Mouse (Mus musculus) mouse trophoblast stem cell (cell line): Measurements from ENCODE around the gene Slc25a18.
"Not testable (repeated sequence)": the region's sequence is repeated elsewhere in the genome, so short reads cannot be mapped to it uniquely, and the experiment has no call there.

Source experiments
- in situ Hi-C, 2 experiments: fragments of 300-500 bp; cut with MseI, MboI; formaldehyde crosslinking; loops; 2 replicates in 1 of 2; 3 replicates in 1 of 2; pipeline ENCODE4 v1.15.1; 2025

Gene Slc25a18

GRCm38 (mm10) chr6:120798019-120798418, 24.6 kb downstream of the Slc25a18 start:
- in situ Hi-C loops: no loop called here

DNA sequence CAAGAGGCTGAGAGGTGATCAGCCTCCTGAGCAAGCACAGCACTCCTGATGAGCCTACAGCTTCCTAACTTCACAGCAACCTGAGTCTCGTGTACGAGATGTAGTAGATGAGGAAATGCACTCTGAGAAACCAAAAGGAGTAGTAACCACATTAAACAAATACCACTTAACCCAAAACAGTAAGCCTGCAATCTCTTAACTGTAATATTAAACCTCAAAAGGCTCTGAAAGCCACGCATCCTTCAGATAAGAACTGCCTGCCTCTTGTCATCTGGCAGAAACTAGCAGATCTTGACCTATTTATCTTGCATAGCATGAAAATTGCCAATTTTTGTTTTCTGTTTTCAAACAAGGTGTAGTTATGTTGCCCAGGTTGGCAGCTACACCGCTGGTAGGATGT, 25.5 kb downstream of the Slc25a18 start:
- in situ Hi-C loops: no loop called here

DNA sequence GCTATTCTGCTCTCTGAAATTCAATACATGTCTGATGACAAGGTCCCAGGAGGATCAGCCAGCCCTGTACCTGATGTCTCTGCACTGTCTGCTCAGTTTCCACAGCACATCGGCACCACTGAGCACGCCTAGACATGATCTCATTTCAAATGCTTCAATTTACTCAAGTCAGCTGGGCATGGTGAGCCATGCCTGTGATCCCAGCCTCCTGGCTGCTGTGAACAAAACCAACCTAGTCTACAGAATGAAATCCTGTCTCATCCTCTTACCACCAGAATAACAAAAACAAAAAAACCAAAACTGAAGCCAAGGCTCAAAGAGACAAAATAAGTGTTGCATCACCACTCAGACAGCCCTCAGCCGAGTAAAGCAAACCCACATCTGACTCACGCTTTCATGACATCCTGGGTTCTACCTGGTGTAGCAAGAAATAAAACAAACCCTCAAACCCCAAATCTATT, 26.2 kb downstream of the Slc25a18 start:
- in situ Hi-C loops: no loop called here

DNA sequence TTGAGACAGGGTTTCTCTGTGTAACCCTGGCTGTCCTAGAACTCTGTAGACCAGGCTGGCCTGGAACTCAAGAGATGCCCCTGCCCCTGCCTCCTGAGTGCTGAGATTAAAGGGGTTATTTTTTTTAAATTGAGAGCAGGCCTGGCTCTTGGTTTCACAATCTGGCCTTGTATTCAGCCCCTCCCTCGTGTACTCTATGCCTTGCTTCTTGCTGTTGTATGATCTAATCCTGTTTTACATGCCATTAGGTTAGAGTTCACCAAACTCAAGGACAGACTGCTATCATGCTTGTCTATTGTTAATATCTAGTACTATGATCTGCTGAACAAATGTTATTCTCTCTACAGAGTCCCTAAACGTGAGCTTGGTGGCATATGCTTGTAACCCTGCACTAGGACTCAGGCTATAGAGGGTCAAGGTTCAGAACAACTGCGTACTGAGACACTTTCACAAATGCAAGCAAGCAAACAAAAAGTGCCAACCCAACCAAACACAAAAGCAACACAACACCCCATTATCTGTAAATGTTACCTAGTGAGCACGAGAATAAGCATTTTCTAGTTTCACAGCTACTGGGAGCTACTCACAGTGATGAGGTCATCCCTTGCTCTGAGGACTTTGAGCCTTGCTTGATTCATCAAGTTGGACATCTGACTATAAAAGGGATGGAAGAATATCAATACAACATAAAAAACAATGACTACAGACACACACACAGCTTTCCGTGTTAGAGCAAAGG, 33.8 kb downstream of the Slc25a18 start:
- in situ Hi-C loops: no loop called here

DNA sequence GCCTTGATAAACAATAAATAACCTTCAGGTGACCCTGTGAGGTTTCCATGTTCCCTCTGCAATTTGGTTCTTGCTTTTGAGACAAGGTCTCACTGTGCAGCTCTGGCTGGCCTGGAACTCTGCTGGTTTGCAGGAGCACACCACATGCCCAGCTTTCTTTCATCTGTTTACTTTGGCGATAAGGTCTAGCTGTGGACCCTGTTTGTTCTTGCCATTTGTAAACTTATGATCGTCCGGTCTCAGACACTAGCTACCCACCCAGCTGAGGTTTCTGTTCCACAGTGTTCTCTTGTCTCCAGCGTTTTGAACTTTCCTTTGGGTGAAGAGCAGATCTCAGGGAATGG, 34.3 kb downstream of the Slc25a18 start:
- in situ Hi-C loops: no loop called here

- in situ Hi-C loops: not testable (repeated sequence)
Measured at GRCm38 (mm10) chr6:120811999-120812398, 38.6 kb downstream of the Slc25a18 start.

- in situ Hi-C loops: no loop called here
Measured at GRCm38 (mm10) chr6:120819294-120819693, 45.9 kb downstream of the Slc25a18 start.

- in situ Hi-C loops: no loop called here
Measured at GRCm38 (mm10) chr6:120820144-120820543, 46.8 kb downstream of the Slc25a18 start.

DNA sequence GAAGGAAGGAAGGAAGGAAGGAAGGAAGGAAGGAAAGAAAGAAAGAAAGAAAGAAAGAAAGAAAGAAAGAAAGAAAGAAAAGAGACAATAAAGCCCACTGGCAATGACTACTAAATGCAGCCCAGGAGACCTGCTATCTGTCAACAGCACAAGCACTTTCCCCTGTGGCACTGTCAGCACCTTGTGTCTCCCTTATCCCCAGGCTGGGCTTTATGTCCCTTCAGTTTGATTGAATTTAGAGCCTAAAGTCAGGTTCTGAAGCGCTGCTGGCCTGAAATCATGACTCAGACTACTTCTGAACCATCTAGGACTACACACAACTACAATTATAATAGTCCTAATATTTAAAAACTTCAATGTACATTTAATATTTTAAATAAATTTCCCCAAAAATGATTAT, 47.6 kb downstream of the Slc25a18 start:
- in situ Hi-C loops: no loop called here

GRCm38 (mm10) chr6:120821715-120822114, 48.3 kb downstream of the Slc25a18 start:
- in situ Hi-C loops: no loop called here

DNA sequence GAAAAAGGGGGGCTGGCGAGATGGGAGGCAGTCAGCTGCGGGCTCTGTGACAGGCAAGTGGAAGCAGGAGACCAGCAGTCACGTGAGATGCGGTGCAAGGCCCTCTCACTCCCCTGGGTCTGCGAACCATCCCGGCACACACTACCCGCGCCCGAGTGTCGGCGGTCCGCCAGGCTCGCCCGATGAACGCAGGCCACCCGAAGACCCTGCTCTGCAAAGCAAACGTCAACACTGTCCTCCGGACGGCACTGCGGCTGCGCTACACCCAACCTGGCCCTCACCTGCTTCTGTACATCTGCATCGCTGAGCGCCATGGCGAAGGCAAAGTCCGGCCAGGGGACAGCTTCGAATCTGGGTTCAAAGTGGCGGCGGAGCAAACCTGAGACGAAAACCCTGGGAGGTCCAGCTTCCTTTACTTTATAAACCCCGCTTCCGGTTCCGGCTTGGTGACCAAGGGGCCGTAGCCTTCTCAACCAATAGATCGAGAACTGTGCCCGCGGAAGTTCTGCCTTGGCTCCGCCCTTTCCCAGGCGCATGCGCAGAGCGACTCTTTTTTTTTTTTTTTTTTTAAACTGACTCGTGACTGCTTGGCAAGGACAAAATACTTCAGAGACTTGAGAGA, 49.0 kb downstream of the Slc25a18 start, which contains the start of gene Atp6v1e1:
Gene Atp6v1e1, minus strand, starts transcription at position 487 of the 622 bp plus-strand sequence.
- in situ Hi-C loops: no loop called here

DNA sequence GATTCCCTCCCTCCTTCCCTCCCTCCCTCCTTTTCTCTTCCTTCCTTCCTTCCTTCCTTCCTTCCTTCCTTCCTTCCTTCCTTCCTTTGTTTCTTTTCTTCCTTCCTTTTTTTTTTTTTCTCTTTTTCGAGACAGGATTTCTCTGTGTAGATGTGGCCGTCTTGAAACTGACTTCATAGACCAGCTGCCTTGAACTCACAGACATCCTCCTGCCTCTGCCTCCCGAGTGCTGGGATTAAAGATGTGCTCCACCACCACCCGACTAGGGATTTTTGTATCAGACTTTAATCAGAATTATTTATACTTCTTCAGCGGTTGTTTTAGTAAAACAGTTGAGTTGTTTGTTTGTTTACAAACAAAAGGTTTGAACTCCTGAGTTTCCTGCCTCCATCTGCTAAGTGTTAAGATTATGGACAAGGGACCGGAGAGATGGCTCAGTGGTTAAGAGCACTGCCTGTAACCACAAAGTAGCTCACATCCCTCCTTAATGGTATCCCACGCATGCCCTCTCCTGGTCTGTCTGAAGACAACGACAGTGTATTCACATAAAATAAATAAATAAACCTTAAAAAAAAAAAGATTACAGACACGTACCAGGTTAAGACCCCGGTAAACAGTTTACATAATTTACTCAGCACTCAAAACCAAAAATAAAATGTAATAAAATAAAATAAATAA, 49.7 kb downstream of the Slc25a18 start:
- in situ Hi-C loops: no loop called here

- in situ Hi-C loops: no loop called here
Measured at GRCm38 (mm10) chr6:120830056-120830455, 56.7 kb downstream of the Slc25a18 start.

DNA sequence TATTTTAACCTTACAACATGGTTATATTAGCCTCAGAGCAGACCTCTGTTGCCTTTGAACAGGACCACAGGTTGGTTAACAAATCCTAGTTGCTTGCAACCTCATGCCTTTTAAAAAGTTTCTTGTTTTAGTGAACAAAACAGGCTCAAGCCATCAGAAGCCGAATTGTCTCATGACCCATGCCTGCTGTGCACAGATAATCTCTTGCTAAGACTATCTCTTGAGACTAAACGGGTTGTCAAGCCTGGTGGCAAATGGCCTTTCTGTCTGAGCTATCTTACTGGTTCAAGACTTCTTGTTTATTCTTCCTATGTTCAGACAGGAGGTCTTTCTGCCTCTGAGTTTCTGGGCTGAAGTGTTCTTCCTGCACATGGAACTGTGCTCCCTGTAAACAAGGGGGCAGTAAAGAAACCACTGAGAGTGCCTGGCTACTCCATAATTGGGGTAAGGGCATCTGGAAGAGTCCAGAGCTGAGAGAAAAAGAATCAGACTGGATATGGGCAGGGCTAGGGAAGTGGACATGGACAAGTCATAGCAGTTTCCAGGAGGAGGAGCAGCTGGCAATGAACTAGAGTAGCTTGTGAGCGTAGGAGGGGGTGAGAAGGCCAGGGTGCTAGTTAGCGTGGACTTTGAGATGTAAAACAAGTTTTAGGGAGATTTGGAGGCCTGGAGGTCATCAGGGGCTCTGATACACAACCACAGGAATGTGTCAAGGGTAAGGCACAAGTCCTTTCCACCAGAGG, 57.7 kb downstream of the Slc25a18 start:
- in situ Hi-C loops: no loop called here

DNA sequence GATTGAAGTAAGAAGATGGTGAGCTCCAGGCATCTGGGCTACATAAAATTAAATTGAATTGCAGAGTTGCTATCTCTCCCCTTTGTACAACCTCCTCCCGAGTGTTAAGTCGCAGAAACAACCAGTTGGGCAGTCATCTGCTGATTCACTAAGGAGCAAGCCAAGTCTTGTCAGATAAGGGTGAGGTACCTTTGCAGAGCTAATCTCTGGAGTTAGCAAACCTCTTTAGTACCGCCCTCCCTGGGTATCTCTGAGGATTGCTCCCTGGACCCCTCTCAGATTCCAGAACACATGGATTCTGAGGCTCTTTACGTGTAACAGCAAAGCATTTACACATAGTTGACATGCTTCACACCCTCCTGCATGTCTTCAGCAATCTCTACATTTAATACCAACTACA, 58.7 kb downstream of the Slc25a18 start:
- in situ Hi-C loops: no loop called here

DNA sequence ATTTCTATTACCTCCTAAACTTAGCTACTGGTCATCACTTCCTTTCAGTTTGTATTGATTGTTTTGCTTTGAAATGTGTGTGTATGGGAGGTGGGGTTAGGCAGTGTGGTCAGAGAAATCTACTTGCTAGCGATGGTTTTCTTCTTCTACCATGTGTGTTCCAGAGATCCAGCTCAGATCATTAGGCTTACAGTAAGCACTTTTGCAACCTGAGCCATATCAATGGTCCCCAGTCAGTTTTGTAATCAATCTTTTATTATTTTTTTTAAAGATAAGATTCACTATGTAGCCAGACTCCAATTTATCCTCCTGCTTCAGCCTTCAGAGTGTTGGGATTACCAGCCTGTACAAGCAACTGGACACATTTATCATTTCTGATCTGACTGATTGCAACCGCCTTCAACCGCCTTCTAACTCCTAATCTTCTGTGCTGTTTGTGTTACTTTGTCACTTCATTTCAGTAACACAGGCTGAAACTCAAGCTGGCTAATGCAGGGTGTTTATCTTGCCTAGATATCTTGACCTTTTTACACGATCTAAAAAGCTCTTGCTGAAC, 61.5 kb downstream of the Slc25a18 start:
- in situ Hi-C loops: no loop called here

- in situ Hi-C loops: no loop called here
Measured at GRCm38 (mm10) chr6:120835474-120836374, 62.3 kb downstream of the Slc25a18 start, which contains the start of gene Bcl2l13. TSS of gene Bcl2l13 (plus strand) at chr6:120836212.

DNA sequence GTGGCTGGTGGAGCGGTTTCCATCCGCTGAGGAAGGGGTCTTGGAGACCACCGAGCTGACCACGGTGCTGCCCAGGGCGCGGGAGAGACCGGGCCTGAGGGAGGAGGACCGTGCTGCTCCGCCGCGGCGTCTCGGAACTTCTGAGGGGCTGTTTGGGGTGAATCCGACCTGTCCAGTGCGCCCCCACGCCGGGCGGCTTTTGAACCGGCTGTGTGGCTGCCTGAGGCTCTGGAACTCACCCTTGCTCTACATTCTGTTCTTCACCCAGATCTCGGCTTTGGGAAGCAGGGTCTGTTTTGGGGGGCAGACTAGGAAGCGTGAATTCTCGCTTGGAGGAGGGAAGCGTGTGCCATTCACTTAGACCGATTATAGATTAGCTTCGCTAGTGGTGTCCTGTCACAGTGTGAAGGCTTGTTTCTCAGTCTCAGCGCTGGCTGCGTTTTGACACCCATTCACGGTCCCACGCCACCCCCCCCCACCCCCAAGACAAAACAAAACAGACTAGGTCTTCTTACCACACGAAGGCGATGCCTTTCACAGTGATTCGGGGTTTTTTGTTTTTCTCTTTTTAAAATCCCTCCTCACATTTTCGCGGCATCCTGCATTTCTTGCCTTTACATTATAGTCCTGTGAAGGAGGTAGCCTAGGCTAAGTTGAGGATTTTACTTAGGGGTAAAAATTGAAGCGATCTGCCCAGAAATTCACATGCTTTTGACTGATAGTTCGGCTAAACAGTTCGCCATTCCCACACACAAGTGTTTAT, 63.2 kb downstream of the Slc25a18 start:
- in situ Hi-C loops: no loop called here

- in situ Hi-C loops: no loop called here
Measured at GRCm38 (mm10) chr6:120837152-120837530, 63.8 kb downstream of the Slc25a18 start.

DNA sequence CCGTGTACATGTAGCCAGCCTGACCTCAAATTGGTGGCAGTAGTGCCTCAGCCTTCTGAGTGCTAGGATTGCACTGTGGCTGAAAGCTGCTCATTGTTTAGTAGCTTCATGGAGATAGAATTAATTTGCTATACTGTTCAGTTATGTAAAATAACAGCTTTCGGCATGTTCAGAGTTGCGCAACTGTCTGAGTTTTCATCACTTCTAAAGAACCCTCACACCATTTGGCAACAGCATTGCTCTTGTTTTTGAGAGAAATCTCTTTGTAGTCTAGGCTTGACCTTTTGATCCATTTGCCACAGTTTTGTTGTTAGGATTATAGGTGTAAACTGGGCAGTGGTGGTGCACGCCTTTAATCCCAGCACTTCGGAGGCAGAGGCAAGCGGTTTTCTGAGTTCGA, 66.9 kb downstream of the Slc25a18 start:
- in situ Hi-C loops: no loop called here
